ENCODE assay signal across 10 mouse cellular contexts in the genomic region with DNA sequence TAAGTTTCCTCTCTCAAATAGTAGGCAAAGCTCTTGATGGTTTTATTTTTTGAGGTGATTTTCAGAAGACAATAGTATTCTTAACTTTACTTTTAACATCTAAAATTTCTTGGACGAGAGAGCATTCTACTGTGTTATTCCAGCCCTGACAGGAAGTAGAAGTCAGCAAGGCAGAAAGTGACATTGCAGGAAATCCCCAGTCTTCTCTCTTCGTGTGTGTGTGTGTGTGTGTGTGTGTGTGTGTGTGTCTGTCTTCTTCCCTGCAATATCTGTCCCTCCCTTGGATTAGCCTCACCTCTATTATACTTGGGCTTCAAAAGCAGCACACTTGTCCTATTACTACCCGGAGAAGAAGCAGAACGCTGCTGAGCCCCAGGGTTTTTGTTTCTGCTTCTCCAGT.
DNase-seq lines count a peak whose midpoint lies in the region; ATAC-seq lines count a peak whose summit lies in the region.
"Had no signal": no experiment of that assay in that cellular context is flagged by ENCODE, and none has a peak within 500 bp of the region (broad histone marks: within the 10 kb centered on the region; RNA-seq: fewer than 3 reads in every experiment).

No protein-coding gene starts in this region.

- peak; percentile 3 for DNase-seq in adrenal gland, adult 8-10 months
- no peak for DNase-seq in adrenal gland, postnatal 10 days
- DNase-seq in CD4-positive, CD25-positive, alpha-beta regulatory T cell, adult 2 months (ENCODE audit: low read depth, low spot score), result peak; percentile 52
- DNase-seq in kidney, postnatal 14 days, result peak; percentile 54
- DNase-seq in right cerebral cortex, adult 18-20 months, result no peak
- no peak for DNase-seq in layer of hippocampus, adult 9-11 months
- no peak for DNase-seq in thymus, postnatal 25 days
- DNase-seq: cerebellum, postnatal 14 days; forebrain, postnatal 0 days had no signal

- ATAC-seq in inflammation-experienced regulatory T-cells, adult 6 months, result peak; percentile 86
- ATAC-seq: forebrain, postnatal 0 days had no signal

Comparison
In these comparisons a context has a peak if more than half of its experiments do, and no peak if none do; other contexts are left out.
1. DNase-seq: peak in adrenal gland, adult 8-10 months (single experiment), CD4-positive, CD25-positive, alpha-beta regulatory T cell, adult 2 months (single experiment) and kidney, postnatal 14 days (single experiment); none in adrenal gland, postnatal 10 days (single experiment), right cerebral cortex, adult 18-20 months (single experiment), layer of hippocampus, adult 9-11 months (single experiment) and thymus, postnatal 25 days (single experiment).